Mouse (Mus musculus) forebrain, embryonic 14.5 days (tissue): ENCODE measurements around the gene Ebf1. TPM values are rescaled to one million over a fixed set of nuclear protein-coding genes. Genes with fewer than 3 reads are reported as not detected.

ENCODE experiments used
- ATAC-seq: fragments of 200-750 bp; cut with Nextera tagmentation; 2 replicates; pipeline ENCODE4 v1.8.0; 2017; ENCODE audit warnings: mild to moderate bottlenecking, moderate library complexity
- DNase-seq: peaks from one replicate; pipeline ENCODE4 v3.0.0-alpha.2; 2015; ENCODE audit warnings: low spot score
- H3K27ac ChIP-seq: fragments of 300-500 bp; sonication (generic); 2 replicates; pipeline ENCODE4 v1.5.1; 2014; ENCODE audit warnings: low read depth, mild to moderate bottlenecking, control low read depth, low read length, moderate library complexity
- H3K27me3 ChIP-seq: fragments of 300-500 bp; sonication (generic); replicated peaks from 2 replicates; pipeline ENCODE4 v1.6.1; 2014; ENCODE audit warnings: low read length, control low read depth, mixed read lengths; ENCODE audit not compliant: control insufficient read depth, insufficient read depth
- H3K36me3 ChIP-seq: fragments of 300-500 bp; sonication (generic); 2 replicates; pipeline ENCODE4 v1.6.1; 2014; ENCODE audit warnings: low read length, control low read depth; ENCODE audit not compliant: control insufficient read depth, insufficient read depth
- H3K4me1 ChIP-seq: fragments of 300-500 bp; sonication (generic); 2 replicates; pipeline ENCODE4 v1.6.1; 2014; ENCODE audit warnings: antibody characterized with exemption, low read length, control low read depth; ENCODE audit not compliant: control insufficient read depth, insufficient read depth
- H3K4me2 ChIP-seq: fragments of 300-500 bp; sonication (generic); 2 replicates; pipeline ENCODE4 v1.6.1; 2014; ENCODE audit warnings: mild to moderate bottlenecking, control low read depth, low read length
- H3K4me3 ChIP-seq: fragments of 300-500 bp; sonication (generic); 2 replicates; pipeline ENCODE4 v1.5.1; 2014; ENCODE audit warnings: low read depth, low read length, control low read depth
- H3K9ac ChIP-seq: fragments of 300-500 bp; sonication (generic); 2 replicates; pipeline ENCODE4 v1.6.1; 2014; ENCODE audit warnings: mild to moderate bottlenecking, low read length, control low read depth, moderate library complexity
- H3K9me3 ChIP-seq: fragments of 300-500 bp; sonication (generic); replicated peaks from 2 replicates; pipeline ENCODE4 v1.6.1; 2016; ENCODE audit warnings: low read length, control low read depth, mixed read lengths; ENCODE audit not compliant: control insufficient read depth
- WGBS: fragments of 180-500 bp; shearing (Covaris S2); extraction: QIAGEN DNeasy Blood & Tissue Kit; methylation state at CpG from one replicate; pipeline ENCODE4 v1.1.7; 2014; 5-methylcytosine and 5-hydroxymethylcytosine counted together
- polyA plus RNA-seq: library from polyadenylated mRNA; unstranded; fragments of >200 nt; fragmentation: Nextera tagmentation; extraction: Ambion mirVana; gene quantifications from 2 replicates; pipeline ENCODE4 v1.2.1, GENCODE M21; 2014

Gene Ebf1
- polyA plus RNA-seq, 1 experiment from 2014 or later = 30.7 TPM

DNA sequence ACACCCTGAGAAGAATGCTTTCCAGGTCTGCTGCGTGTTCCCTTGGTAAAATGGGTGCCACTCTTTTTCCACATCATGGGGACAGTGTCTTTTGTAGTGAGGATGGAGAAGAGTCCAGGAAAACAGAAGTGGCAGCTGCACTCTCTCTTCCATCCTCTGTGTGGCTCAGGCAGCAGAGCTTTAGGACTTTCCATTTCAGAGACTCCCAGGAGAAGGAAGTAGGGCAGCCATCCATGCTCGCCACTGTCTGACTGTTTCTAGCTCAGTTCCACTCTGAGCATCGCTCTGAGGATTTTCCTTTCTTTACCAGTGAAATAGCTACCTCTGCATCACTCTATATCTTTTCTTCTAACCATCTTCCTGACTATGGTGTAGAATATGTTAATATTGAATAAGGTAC, 234.8 kb downstream of the Ebf1 start:
- H3K9me3 ChIP-seq = no peaks in the 10 kb centered on the region
- no peaks in the 10 kb centered on the region for H3K4me1 ChIP-seq
- H3K27me3 ChIP-seq = no peaks in the 10 kb centered on the region
- H3K9ac ChIP-seq = no peak overlapping the region
- no peak overlapping the region for H3K27ac ChIP-seq
- WGBS = 84% methylated on average over 3 of the region's 3 CpGs
- H3K36me3 ChIP-seq = no peaks in the 10 kb centered on the region
- DNase-seq = no peak
- ATAC-seq = no peak
- H3K4me2 ChIP-seq = no peak overlapping the region
- no peak overlapping the region for H3K4me3 ChIP-seq

DNA sequence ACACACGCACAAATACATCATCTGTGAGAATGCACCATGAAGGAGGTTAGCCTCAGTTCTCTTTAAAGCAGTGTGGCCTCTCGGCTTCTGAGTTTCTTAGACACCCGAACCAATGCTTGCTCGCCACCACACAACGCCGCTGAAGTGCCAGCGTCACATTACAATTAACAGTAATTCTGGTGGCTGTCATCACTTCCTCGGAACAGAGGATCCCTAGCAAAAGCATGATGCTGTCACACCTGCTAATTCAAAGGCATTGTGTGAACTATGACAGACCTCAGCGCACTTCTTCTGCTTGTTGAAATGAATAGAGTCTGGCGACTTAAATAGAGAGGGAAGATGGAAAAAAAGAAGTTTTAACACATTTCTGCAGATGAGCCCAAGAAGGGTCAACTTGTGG, 235.8 kb downstream of the Ebf1 start:
- Histone ChIP-seq H3K27me3 (no peaks in the 10 kb centered on the region), H3K36me3 (no peaks in the 10 kb centered on the region), H3K9me3 (no peaks in the 10 kb centered on the region), H3K4me1 (no peaks in the 10 kb centered on the region), H3K4me2 (no peak overlapping the region), H3K27ac (no peak overlapping the region), H3K9ac (no peak overlapping the region), H3K4me3 (no peak overlapping the region)
- WGBS = 73% methylated on average over 10 of the region's 10 CpGs
- peak; percentile 48; the same call in 1 of the 2 replicates for ATAC-seq
- peak; percentile 45 for DNase-seq

DNA sequence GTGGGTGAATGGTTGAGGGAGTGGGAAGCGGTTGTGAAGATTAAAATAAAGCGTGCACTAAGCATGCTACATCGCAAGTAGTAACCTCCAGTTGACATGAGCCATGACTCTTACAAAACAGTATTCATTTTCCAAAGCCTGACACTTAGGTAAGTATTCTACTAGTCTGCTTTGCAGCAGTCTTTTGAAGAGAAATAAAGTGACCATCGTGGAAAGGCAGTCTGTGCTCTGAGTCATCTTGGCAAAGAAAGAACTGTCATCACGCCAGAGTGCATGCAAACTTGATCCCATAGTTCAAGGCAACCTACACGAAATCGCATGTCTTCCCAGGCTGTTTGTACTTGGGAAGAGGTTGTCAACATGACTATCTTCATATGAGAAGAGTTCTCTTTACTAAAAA, 237.4 kb downstream of the Ebf1 start:
- no peak for ATAC-seq
- H3K9me3 ChIP-seq = no peaks in the 10 kb centered on the region
- no peaks in the 10 kb centered on the region for H3K36me3 ChIP-seq
- H3K4me1 ChIP-seq = no peaks in the 10 kb centered on the region
- DNase-seq = no peak
- H3K27ac ChIP-seq = no peak overlapping the region
- H3K4me2 ChIP-seq = no peak overlapping the region
- 87% methylated on average over 7 of the region's 7 CpGs for WGBS
- no peak overlapping the region for H3K9ac ChIP-seq
- no peak overlapping the region for H3K4me3 ChIP-seq
- no peaks in the 10 kb centered on the region for H3K27me3 ChIP-seq

DNA sequence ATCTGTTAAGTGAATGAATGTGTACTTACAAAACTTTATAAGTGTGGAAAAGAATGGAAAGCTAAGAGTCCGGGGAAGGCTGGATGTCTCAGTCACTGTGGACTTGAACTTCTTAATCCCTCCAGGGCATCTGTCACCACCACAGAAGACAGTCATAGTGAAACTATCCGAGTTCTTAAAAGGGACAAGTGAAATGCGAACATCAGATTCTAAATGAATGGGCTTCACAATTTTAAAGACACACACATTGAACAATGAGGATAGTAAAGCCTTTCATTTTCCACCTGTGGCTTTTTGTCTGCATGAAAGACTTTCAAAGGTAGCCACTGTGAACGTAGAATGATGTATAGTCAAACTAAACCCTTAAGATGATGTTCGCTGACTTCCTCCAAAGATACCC, 244.0 kb downstream of the Ebf1 start:
- Histone ChIP-seq H3K27ac (no peak overlapping the region), H3K4me3 (no peak overlapping the region), H3K27me3 (no peaks in the 10 kb centered on the region), H3K4me2 (no peak overlapping the region), H3K9ac (no peak overlapping the region), H3K9me3 (no peaks in the 10 kb centered on the region), H3K4me1 (0 out of 2 replicates have a peak, but pooled peaks cover under 1% of the 10 kb centered on the region), H3K36me3 (no peaks in the 10 kb centered on the region)
- ATAC-seq = no peak
- DNase-seq = no peak
- 56% methylated on average over 5 of the region's 5 CpGs for WGBS

DNA sequence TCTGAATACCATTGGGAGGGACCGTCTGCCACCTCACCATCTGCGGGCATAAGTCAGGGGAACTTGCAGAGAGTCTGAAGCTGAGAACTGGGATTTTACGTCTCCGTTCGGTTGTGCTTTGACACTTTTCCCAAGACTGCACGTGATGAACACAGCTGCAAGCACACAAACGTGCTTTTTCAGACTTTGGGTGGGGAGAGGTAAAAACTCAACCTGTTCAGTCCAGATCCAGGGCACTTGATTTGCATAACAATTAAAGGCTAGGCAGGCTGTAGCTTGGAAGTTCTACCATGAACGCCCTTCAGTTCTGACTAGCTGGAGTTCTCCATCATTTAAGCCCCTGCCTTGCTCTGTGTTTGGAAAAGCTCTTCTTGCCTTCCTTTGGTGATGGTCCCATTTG, 246.8 kb downstream of the Ebf1 start:
- Histone ChIP-seq H3K4me2 (no peak overlapping the region), H3K27ac (no peak overlapping the region), H3K4me1 (peaks cover 6% of the 10 kb centered on the region), H3K9me3 (no peaks in the 10 kb centered on the region), H3K4me3 (no peak overlapping the region), H3K27me3 (no peaks in the 10 kb centered on the region), H3K36me3 (no peaks in the 10 kb centered on the region), H3K9ac (no peak overlapping the region)
- WGBS = 57% methylated on average over 8 of the region's 8 CpGs
- no peak for ATAC-seq
- peak; percentile 9 for DNase-seq

DNA sequence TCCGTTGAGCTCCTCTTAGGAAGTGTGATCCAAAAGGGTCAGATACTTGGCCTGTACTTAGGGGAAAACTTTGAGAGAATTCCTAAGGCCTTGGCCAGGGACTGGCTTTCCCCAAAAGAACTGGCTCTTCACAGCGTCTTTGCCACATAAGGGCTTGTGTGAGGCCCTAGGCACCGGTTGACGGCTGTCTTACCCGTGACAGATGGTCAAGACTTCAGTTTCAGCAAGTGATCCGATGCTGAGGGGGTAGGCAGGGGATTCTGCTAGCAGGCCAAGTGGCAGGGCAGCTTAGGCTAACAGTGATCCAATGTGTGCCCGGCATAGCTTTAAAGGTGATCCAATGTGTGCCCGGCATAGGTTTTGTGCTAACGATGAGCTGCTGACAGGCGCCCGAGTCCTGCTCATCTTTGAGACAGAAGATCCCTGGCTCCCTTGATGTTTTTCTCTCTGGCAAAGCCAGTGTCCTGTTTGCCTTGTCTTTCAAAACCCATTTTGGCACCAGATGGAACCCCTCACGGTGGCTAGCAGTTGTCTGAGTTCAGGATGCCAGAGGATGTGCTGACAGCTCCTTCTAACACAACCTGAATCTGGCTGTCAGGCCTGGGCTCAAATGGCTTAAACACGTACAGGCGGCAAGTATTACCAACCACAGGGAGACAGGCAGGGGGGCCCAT, 249.5 kb downstream of the Ebf1 start:
- Histone ChIP-seq H3K36me3 (no peaks in the 10 kb centered on the region), H3K4me2 (no peak overlapping the region), H3K9me3 (no peaks in the 10 kb centered on the region), H3K27me3 (no peaks in the 10 kb centered on the region), H3K9ac (no peak overlapping the region), H3K4me1 (peaks cover 6% of the 10 kb centered on the region), H3K27ac (no peak overlapping the region), H3K4me3 (no peak overlapping the region)
- ATAC-seq = peak; percentile 78; the same call in 1 of the 2 replicates
- DNase-seq = peak; percentile 66
- WGBS = 63% methylated on average over 14 of the region's 14 CpGs

DNA sequence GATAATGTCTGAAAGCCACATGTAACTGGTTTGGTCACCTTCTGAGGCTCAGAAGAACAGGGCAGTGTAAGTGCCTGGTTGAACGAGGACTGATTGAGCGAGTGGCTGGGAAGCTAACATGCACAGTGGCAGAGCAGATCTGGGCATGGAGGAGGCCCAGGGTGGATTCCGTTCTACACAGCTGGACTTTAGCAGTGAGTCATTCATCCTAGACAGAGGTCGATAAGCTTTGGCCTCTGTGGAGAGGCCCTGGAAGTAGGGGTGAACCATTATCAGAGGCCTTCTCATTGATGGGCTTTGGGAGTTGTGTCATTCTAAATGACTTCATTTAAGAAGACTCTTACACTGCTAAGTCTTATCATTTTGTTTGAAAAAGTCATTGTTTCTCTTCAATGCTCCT, 250.3 kb downstream of the Ebf1 start:
- no peak overlapping the region for H3K4me2 ChIP-seq
- DNase-seq = no peak
- ATAC-seq = no peak
- H3K27me3 ChIP-seq = no peaks in the 10 kb centered on the region
- 0 out of 2 replicates have a peak overlapping the region, but pooled peaks have one; percentile 21 for H3K27ac ChIP-seq
- no peak overlapping the region for H3K4me3 ChIP-seq
- WGBS = 81% methylated on average over 4 of the region's 4 CpGs
- H3K4me1 ChIP-seq = peaks cover 6% of the 10 kb centered on the region
- H3K9me3 ChIP-seq = no peaks in the 10 kb centered on the region
- no peaks in the 10 kb centered on the region for H3K36me3 ChIP-seq
- H3K9ac ChIP-seq = no peak overlapping the region

DNA sequence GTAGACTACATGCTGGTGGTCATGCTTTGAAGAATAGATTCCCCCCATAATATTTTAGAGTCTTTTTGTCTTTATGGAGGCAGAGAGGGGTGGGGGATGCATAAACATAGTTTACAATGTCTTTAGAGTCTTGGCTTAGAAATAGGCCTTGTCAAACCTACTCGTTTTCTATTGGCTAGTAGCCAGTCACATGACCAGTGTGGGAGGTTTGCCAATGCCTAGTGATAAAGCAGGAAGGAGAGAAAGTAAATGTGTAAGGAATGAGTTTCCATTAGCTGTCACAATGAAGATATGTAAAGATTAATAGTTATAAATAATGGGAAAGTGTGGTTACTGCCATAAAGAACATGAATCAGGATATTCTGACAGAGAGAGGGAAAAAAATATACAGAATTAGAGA, 256.8 kb downstream of the Ebf1 start:
- no peaks in the 10 kb centered on the region for H3K36me3 ChIP-seq
- no peak for ATAC-seq
- H3K4me1 ChIP-seq = no peaks in the 10 kb centered on the region
- no peak overlapping the region for H3K9ac ChIP-seq
- no peak overlapping the region for H3K27ac ChIP-seq
- no peak overlapping the region for H3K4me2 ChIP-seq
- H3K9me3 ChIP-seq = no peaks in the 10 kb centered on the region
- H3K27me3 ChIP-seq = no peaks in the 10 kb centered on the region
- WGBS = 56% methylated on average over 1 of the region's 1 CpGs
- no peak for DNase-seq
- no peak overlapping the region for H3K4me3 ChIP-seq

DNA sequence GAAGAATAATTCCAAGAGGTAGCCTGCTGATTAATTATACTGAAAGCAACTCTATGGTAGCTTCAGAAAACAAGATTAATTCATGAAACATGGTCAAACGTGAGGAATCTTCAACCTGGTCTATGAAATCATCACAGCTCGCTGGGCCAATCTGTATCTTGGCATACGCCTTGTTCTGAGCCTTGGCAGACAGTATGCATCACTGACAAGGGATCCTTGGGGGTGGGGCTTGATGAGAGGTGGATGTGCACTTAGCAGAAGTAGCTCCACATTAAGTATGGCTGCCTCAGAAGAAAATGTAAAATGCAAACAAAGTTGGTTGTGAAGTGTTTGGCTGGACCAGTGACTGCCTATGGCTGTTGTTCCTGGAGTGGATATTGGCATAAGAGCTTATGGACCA, 258.1 kb downstream of the Ebf1 start:
- Histone ChIP-seq H3K4me1 (no peaks in the 10 kb centered on the region), H3K9ac (no peak overlapping the region), H3K9me3 (no peaks in the 10 kb centered on the region), H3K4me2 (no peak overlapping the region), H3K4me3 (no peak overlapping the region), H3K27me3 (no peaks in the 10 kb centered on the region), H3K36me3 (no peaks in the 10 kb centered on the region), H3K27ac (no peak overlapping the region)
- ATAC-seq (no peak), DNase-seq (peak; percentile 53)
- 55% methylated on average over 3 of the region's 3 CpGs for WGBS
